Mouse (Mus musculus) right cerebral cortex, postnatal 25 days (tissue): Measurements from ENCODE around the gene Olfr1431.
"Not testable (repeated sequence)": the region's sequence is repeated elsewhere in the genome, so short reads cannot be mapped to it uniquely, and the experiment has no call there.

Source experiments
- DNase-seq: peaks from one replicate; pipeline ENCODE4 v3.0.0; 2022

Gene Olfr1431

DNA sequence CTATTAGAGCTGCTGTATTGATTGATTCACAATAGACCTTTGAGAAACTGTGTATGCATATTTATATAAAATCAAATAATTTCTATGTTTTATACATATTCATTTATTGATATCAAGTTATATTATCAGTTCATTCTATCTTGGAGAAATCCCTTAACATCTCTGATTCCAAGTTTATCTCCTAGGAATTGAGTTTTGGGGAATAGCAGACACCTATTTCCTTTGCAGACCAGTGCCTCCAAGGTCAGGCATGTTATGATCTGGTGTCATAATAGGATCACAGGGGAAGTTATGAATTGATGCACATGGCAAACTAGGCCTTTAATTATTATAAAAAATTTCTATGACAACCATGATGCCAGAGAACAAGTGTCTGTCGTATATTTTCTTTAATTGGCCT, at the start of gene Olfr1431:
Olfr1431 (plus strand) TSS at position 301 of the 400 bp plus-strand sequence.
- DNase-seq, result no peak

- not testable (repeated sequence) for DNase-seq
Observed at GRCm38 (mm10) chr19:12170062-12170599, 30.3 kb upstream of the Olfr1431 start, which contains the start of gene Olfr1555-ps1. Gene Olfr1555-ps1 (minus strand): TSS chr19:12170112.

DNA sequence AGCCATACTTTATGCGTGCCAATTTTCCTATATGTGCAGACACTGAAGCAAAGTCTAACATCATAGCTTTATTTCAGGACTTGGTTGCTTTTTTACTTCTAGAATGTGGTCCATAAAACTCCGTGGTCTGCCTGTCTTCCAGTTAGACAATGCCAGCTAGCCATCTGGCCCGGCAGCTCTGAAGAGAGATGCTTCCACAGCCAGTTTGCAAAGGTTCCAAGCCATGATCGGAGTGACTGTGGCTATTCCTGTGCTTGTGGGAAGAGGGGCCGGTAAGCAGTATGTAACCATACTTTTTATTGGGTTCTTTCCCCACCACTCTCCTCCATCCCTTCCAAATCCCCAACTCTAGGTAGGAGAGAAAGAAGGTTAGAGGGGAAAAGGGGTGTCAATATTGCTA, 25.0 kb upstream of the Olfr1431 start:
- not testable (repeated sequence) for DNase-seq

GRCm38 (mm10) chr19:12199076-12199475, 1.4 kb upstream of the Olfr1431 start:
- not testable (repeated sequence) for DNase-seq

DNA sequence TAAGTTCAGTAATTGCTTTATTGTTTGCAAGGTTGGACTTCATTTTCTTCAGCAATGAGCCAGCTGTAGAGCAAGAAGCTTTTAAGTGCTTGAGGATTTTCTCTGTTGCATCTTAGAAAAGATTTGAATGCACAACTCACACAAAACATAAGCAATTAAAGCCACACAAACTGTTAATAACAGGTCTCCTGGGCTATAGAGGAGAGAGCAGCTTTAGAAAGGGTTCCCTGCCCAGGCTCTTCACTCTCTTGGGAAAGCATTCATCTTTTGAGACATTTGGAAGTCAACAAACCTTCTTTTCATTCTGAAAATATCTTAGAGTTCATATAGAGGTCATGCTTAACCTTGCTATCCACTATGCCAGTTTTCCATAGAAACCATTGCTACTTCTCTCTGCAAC, 32.1 kb downstream of the Olfr1431 start, which contains the start of gene Olfr1432:
Olfr1432 (minus strand) TSS at position 101 of the 400 bp plus-strand sequence.
- not testable (repeated sequence) for DNase-seq

DNA sequence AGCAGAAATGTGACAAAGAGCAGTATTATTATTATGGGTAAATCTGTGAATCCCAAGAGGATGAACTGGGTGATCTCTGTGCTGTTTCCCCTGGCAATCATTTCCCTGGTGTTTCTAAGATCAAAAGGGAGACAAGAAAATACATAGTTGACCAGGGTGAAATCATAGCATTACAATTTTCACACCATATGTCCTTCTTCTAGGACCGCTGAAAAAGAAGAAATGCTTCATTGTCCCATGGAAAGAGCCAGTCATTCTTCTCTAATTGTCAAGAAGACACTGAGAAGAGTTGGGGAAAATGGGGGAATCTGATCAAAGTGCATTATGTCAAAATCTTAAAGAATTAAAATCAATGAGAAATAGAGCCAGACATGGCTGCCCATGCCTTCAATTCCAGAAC, 41.1 kb downstream of the Olfr1431 start, which contains the start of gene Olfr262:
Olfr262 (minus strand) TSS at position 101 of the 400 bp plus-strand sequence.
- no peak for DNase-seq

GRCm38 (mm10) chr19:12260732-12261131, 60.3 kb downstream of the Olfr1431 start, which contains the start of gene Olfr235:
Gene Olfr235 (plus strand): TSS chr19:12261032.
- no peak for DNase-seq
